Mouse (Mus musculus) cerebellum, postnatal 4 days (tissue): ENCODE measurements around the gene Sirt7.

Experiments used
- DNase-seq, 2 experiments: peaks; one replicate each; pipeline ENCODE4 v3.0.0; 2022; ENCODE audit warnings: low spot score in 2 of 2, mixed read lengths in 1 of 2

The Sirt7 gene

GRCm38 (mm10) chr11:120641255-120641654, 16.2 kb upstream of the Sirt7 start:
- DNase-seq: no peak

GRCm38 (mm10) chr11:120634810-120635209, 9.8 kb upstream of the Sirt7 start:
- DNase-seq: no peak

DNA sequence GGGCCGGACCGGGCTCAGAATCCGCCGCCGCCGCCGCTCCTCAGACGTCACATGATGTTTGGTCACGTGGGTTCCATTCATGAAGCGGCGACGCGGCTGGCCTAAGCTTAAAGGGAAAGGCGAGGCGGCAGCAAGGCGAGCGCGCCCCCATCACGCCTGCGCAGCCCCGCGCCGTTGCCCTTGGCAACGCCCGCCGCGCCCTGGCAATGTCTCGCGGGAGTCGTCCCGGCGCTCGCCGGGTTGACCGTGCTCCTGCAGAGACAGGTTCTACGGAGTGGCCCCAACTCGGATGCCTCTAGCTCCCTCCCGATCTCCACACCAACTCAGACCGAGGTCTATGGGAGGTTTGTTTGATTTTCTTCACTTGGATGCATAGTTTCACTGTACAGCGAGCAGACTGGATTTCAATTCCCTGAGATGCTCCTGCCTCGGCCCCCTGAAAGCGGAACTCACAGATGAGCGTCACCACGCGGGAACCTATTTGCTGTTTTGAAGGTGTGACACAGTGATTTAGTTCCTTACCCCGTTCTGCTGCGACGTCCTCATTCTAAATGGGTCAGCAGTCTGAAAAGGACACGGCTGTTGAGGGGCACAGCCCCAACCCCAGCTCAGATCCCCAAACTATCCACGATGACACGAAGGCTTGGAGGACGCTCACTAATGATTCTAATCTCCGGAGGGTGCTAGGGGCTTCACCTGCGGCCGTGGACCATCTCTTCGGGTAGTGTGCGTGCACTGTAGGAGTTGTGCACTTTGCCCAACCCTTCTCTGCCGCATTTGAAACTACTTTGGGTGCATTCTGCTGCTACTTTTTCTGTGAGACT, 8.7 kb upstream of the Sirt7 start, which contains the start of gene Mafg:
Gene Mafg, minus strand, starts transcription at position 81 of the 824 bp plus-strand sequence.
- DNase-seq: peak; percentile 87 to 92

GRCm38 (mm10) chr11:120632559-120633519, 7.8 kb upstream of the Sirt7 start:
- peak; percentile 26 to 54 for DNase-seq

- peak in 1 of 2 experiments; percentile 13 for DNase-seq
These were observed 6.8 kb upstream of the Sirt7 start for GRCm38 (mm10) chr11:120631726-120632448.

- DNase-seq: peak in 1 of 2 experiments; percentile 11
These were observed 6.1 kb upstream of the Sirt7 start for GRCm38 (mm10) chr11:120630881-120631725.

DNA sequence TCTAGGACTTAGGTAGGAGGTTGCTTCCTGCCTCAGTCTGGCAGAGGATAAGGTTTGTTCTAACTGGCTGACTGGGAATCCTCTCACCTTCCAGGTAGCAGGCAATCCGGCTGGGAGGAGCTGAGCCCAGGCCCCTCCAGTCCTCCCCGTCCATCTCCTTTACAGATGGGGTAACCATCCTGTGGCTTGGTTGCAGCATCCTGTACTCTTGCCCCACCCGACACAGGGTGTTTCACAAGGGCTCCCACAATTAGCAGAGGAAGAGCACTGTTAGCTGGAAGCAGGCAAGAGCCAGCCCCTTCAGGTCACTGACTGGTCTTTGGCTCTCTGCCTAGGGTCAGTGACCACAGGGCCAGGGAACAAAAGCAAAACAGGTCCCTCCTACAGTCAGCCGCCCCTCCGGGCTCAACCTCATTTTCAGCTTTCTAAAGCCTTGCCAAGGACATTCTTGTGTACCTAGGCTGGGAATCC, 5.4 kb upstream of the Sirt7 start:
- peak in 1 of 2 experiments; percentile 20 for DNase-seq

DNA sequence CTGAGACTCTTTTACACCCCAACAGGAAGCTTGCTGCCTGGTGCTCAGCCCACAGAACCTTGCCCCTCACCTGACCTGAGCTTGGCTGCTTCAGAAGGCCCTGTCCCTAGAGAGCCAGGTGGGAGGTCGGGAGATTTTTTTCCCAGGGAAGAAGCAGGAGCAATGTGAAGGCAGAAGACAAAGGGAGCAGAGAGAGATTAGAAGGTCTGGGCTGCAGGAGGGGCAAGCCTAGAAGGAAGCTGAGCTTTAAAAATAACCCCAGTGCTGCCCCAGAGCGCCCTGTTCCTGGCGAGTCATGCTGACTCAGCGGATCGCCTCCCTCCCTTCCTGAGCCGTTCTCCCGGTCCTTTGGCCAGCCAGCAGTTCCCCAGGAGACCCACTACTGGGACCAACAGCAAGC, 4.9 kb upstream of the Sirt7 start:
- DNase-seq: peak in 1 of 2 experiments; percentile 17

DNA sequence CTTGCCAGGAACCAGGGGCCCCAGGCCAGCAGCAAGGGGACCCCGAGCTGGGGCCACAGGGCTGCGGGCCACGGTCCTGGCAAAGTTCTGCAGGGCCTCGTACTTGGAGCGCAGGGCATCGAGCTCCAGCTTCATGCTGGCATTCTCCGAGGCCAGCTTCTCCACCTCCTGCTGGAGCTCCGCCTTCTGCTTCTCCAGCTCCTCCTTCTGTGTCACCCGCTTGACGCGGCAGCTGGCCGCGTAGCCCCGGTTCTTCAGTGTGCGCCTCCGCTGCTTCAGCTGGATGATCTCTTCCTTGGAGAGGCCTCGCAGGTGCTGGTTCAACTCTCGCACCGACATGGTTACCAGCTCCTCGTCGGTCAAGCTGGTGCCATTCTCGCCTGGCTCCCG, 4.3 kb upstream of the Sirt7 start:
- peak in 1 of 2 experiments; percentile 18 for DNase-seq

- DNase-seq: peak in 1 of 2 experiments; percentile 14
These were observed 3.7 kb upstream of the Sirt7 start for GRCm38 (mm10) chr11:120628601-120629340.

GRCm38 (mm10) chr11:120627468-120628300, 2.6 kb upstream of the Sirt7 start:
- DNase-seq: no peak

DNA sequence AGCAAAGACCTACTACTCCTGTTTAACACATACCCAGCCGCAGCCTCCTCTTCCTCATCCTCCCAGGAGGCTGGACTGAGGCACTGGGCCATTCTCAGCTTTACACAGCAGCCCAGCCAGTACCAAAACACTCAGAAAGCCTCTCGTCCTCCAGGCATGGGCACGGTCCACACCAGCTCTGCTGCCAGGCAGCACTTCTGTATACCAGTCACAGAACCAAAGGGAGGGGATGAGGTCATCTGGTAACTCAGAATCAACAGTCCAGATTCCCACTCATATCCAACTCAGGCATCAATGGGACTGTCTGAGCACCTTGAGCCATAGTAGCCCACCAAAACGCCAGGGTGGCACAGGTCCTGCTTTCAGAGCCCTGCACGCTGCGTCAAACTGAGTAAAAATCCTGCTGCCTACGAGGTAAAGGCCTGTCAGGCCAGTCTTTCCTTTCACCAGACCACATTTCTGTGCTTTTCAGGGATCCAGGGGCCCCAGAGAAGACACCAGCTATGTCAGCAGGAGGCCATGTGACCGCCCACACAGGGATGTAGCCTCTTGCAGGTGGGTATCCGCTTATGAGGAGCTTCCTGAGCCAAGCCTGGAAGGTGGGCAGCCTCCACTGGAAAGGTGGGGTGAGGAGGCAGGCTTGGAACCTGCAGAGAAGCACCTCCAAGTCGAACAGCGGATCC, 1.9 kb upstream of the Sirt7 start:
- DNase-seq: no peak

GRCm38 (mm10) chr11:120624680-120625111, 344 bp downstream of the Sirt7 start:
- peak; percentile 63 to 82 for DNase-seq

- DNase-seq: peak in 1 of 2 experiments; percentile 61
These were observed 920 bp downstream of the Sirt7 start for GRCm38 (mm10) chr11:120623961-120624679.

DNA sequence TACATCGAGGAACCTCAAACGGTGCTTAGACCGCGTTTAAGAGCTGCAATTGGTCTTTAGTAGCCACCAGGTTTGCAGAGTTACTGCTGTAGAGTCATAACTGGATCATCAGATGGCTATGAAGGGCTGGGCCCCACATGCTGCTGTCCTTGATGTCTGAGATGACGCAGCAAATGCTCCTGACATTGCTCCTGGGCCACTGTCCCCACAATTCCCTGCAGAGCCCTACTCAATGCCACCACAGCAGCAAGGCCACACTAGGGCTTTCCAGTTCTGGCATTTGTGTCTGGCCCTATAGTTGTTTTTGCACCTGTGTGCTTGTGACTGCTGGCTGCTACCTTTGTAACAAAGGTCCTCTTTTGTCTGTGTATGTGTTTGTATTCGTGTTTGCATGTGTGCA, 2.2 kb downstream of the Sirt7 start:
- no peak for DNase-seq

DNA sequence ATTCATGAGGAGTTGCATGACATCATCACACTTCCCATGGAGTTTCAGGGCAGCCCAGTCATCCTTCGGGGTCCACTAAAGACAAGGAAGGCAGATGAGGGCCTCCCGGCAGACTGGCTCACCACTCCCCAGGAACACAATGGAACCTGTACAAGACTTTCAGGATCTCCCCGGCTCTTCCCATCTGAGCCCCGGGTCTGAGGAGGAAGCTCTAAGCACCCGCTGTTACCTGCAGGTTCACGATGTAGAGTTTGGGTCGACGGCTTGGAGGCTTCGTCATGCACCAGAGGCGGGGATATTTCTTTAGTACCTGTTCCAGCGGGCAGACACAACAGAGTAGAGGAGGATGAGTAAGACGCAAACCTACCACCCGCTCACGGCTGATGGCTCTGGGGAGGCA, 4.8 kb downstream of the Sirt7 start:
- no peak for DNase-seq
